Mouse (Mus musculus) MEL-GATA-1-ER (cell line): Measurements from ENCODE around the gene Bcar1.
A peak's percentile ranks its signal among the peaks of the same experiment; 100 is the strongest.

ENCODE experiments used
- DNase-seq: peaks from one replicate; pipeline ENCODE4 v3.0.0-alpha.2; 2012; ENCODE audit warnings: low read depth; ENCODE audit errors: extremely low read depth

The Bcar1 gene

DNA sequence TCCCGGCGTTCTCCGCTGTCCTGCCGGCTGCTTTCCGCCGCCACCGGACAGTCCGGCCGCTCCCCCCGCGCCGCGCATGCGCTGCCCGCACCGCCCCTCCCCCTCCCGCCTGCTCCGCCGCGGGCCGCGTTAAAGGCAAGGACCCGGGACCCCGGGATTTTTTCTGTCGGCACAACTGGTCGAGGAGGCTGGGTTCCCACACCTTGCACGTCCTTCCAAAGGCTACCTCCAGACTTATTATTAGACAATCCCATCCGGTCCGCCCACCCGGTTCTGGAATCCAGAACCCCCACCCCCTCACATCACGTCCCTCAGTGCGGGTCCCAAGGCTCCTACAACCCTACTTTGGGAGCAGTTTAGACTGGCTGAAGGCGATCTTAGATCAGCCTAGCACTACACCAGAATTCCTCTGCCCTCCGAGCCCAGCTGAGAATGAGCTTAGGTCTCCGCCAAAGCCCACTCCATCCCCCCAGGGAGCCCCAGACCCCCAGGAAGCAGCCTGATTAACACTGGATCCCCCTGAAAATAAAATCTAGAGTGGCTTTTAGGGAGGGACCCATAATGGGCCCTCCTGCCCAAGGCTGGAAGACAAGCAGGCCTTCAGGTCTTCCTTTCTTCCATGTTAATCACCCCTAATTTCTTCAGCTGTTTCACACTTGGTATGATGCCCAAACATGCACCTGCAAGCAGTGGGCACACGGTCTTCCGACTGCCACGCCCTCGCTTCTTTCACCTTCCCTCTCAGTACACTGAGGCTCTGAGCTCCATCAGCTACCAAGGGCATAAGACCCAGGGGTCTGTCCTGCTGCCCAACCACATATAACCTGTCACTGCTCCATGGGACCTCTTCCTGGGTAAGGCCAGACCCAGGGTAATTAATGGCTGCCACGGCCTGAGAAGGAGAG is at the start of gene Bcar1:
Bcar1 (minus strand) TSS at position 18 of the 905 bp plus-strand sequence.
- DNase-seq, result peak; percentile 39

- no peak for DNase-seq
These were observed 46.0 kb upstream of the Bcar1 start for GRCm38 (mm10) chr8:111789639-111790038.

DNA sequence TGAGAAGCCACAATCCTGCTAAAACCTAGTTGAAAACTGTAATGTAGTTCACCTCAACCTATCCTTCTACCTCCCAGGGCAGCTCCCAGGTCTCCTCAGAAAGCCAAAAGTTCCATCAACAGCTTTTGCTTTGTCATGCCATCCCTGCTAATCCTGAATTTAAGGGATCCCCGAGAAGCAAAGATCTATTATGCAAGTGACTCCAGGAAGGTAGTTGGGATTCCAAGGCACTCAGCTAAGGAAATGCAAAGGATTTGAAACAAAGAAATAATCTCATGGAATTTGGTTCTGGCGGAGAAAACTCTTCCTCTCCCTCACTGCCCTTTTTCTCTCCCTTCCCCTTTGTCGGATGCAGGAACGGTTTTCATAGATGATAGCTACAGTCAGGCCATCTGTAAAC is 45.6 kb upstream of the Bcar1 start:
- no peak for DNase-seq

DNA sequence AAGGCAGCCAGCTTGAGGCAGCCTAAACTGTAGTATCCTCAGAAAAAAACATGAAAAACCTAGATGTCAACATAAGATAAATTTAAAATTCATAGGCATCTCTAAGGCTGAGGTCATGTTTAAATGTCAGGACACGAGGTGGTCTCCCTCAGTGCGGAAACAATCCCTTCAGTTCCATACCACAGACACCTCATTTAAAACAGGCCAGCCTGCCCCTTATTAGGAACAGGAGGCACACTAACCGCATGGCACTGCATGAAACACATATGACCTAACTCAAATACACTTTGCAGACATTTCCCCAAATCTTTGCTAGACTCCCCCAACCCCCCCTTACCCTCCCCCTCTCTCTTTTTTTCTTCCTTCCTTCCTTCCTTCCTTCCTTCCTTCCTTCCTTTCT is 44.9 kb upstream of the Bcar1 start:
- DNase-seq, result no peak

- no peak for DNase-seq
These were observed 44.5 kb upstream of the Bcar1 start for GRCm38 (mm10) chr8:111788085-111788484.

DNA sequence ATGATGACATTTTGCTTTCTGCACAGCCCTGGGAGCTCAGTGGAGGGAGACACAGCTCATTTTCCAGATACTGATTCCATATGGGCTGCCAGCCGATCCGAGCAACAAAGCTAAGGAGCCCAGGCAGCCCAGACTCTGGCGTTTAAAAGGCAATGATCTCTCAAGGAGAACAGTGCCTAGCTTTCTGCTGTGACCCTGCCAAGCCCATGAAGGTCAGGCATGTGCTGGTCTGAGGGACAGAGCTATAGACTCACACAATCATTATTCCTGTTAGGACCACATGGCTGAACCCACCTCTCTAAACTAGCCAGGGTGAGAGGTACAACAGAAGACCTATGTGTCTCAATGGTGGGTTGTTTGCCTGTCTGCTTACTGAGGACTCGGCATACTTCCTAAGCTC is 44.1 kb upstream of the Bcar1 start:
- no peak for DNase-seq

DNA sequence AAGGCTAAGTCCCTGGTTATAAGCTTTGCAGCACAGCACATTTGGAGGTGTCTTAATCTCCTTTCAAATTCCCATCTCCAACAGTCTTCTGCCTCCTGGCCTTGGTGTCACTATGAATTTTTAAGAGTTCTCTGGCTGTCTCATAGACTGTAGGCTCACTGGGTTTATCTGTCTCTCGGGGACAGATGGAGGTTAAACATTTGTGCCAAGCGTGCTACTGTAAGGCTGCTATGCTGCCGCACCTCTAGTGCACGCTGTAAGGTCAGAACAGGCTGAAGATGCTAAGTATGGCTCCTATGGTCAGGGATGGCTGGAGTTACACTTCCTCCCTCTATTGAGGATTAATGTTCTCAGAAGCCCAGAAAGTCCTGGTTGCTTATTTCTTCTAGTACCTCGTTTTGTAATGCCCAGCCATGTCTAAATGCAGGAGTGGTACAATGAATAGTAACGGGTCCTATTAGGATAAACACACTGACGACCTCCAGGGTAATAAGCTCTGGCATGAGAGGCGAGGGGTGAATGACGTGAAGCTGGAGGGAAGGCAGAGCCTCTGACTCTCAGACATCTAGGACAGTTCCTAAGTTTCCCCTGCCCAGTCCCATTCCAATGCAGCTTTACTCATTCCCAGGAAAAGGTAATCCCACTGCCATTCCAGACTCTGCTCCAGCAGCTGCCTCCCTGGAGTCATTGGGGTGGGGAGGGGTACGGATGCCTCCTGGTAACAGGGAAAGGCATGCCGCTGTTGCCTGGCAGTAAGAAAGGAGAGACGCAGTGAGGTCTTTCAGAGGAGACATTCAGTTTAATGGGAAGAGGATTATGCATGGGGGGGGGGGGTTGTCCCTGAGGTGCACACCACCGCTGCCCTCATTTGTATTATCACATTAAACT is 43.3 kb upstream of the Bcar1 start:
- no peak for DNase-seq

- DNase-seq, result peak; percentile 42
These were observed 42.5 kb upstream of the Bcar1 start for GRCm38 (mm10) chr8:111786116-111786515.

GRCm38 (mm10) chr8:111782671-111783394 is 39.2 kb upstream of the Bcar1 start:
- no peak for DNase-seq

- no peak for DNase-seq
These were observed 38.6 kb upstream of the Bcar1 start for GRCm38 (mm10) chr8:111782161-111782560.

GRCm38 (mm10) chr8:111780697-111781424 is 37.3 kb upstream of the Bcar1 start:
- no peak for DNase-seq

DNA sequence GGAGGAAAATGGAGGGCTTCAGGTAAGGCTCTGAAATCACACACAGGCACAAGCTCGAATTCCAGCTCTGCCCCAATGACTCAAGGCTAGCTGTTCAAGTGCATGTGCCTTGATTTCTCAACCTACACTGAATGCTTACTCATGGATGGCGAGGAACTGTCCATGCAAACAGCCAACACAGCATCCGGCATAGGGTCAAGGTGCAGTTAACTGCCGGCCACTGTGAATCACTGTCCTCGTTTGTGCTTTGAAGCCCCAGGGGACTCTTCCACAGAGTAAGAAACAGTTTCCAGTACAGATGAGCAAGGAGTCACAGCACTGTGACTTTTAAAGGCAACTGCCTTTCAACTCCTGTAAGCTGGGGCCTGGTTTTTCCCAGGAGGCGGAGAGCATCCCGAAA is 36.1 kb upstream of the Bcar1 start:
- DNase-seq, result no peak

DNA sequence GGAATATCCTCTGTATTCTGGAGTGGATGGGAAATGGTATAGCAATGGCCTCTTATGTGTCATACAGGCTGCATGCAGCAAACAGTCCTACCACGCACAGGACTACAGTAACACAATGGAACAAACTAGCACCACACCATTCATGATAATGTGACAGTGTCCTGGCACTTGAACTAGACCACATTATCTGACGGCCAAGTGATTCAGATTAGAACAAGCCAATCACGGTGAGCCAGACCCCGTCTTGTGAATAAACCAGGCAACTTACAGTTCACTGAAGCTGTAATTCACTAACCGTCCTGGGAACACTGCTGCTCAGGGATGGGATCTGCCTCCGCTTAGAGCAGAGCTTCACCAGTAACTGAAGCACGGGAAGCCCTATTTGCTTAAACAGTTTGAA is 35.2 kb upstream of the Bcar1 start:
- DNase-seq, result no peak

GRCm38 (mm10) chr8:111776492-111776891 is 32.9 kb upstream of the Bcar1 start:
- DNase-seq, result peak; percentile 80

DNA sequence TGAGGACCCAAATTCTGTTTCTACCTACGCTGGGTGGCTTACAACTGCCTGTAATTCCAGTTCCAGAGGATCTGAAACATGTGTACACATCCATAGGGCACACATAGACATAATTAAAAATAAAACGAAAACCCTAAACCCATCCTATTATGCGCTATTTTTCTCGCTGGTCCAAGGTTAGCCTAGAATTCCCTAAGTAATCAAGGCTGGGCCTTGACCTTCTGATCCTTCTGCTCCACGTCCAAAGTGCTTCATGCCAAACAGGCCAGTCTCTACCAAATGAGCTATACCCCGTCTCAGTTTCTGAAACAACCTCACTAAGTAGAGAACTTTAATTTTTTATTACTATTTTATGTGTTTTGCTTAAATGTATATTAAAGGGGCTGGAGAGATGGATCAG is 32.2 kb upstream of the Bcar1 start:
- no peak for DNase-seq

GRCm38 (mm10) chr8:111773476-111773875 is 29.9 kb upstream of the Bcar1 start:
- no peak for DNase-seq

GRCm38 (mm10) chr8:111773057-111773456 is 29.4 kb upstream of the Bcar1 start:
- DNase-seq, result no peak

DNA sequence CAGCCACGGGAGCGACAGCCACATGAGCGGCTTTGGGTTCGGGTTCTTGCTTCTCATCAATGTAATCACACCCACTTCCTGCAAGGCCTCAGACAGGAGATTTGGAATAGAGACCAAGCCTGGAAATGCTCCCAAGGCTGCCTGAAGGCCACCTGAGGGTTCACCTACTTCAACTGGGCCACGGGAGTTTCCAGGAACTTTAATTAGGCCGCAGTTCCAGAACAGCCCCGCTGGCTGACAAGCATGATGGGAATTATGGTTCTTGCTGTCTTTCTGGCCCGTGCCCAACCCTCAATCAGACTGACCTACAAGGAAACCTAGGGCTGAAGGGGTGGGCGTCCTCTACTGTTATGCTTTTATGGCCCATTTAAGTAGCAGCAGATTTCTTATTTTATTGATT is 28.5 kb upstream of the Bcar1 start:
- DNase-seq, result no peak

- no peak for DNase-seq
These were observed 28.0 kb upstream of the Bcar1 start for GRCm38 (mm10) chr8:111771625-111772020.

DNA sequence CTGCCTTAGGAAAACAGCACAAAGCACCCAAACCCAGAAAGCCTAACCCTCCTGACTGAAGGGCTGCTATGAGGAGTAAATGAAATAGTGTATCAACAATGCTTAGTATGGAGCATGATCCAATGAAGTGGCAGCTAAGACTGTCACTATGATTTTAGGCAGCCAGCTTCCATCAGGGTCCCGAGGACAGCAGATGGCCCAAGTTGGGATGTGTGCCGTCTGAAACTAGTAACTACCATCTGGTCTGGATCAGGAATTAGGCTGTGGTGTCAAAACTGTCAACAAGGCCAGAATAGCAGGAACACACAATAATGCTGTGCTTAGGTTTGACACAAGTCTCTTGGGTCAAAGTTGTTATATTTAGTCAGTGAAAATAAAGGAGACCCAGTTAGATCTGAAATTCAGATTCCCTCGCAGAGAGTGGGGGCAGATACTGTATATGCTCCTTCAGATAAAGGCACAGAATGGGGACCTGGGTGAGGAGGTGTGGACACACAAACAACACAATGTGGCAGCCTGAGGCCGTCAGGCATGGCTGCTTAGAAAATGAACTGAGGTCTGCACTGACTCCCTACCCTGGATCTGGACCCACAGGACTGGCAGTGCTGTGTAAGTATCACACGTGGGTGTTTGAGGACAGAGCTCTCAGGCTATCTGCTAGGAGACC is 27.5 kb upstream of the Bcar1 start:
- no peak for DNase-seq
